Mouse (Mus musculus) activated CD4-positive, CD25-positive, alpha-beta regulatory T cell, adult 9 weeks (primary cell): ENCODE results near the gene Abca5. TPM values are rescaled to one million over a fixed set of nuclear protein-coding genes. Genes with fewer than 3 reads are reported as not detected.

Source experiments
- polyA plus RNA-seq: library from polyadenylated mRNA; unstranded; fragments of 100-300 nt; shearing (Covaris generic); gene quantifications from one replicate; pipeline ENCODE4 v1.2.1, GENCODE M21; 2017

Gene Abca5
- polyA plus RNA-seq: 0.59 TPM

GRCm38 (mm10) chr11:110337289-110338245, at the start of gene Abca5:
TSS of gene Abca5 (minus strand) at chr11:110337716.

GRCm38 (mm10) chr11:110251534-110251933, 86.0 kb downstream of the Abca5 start, which contains the start of gene Abca6:
TSS of gene Abca6 (minus strand) at chr11:110251776.

Other genes with a start within 250 kb of the Abca5 start
- gene Abca8a, start 241.7 kb downstream of the Abca5 start, polyA plus RNA-seq: not detected
- 0.04 TPM for gene Abca9, start 169.5 kb downstream of the Abca5 start, polyA plus RNA-seq
- not detected for gene Abca6, start 85.9 kb downstream of the Abca5 start, polyA plus RNA-seq
- gene Map2k6, start 61.4 kb upstream of the Abca5 start, polyA plus RNA-seq: 10.6 TPM